8 mouse cellular contexts compared by ENCODE assay signal in the genomic region with DNA sequence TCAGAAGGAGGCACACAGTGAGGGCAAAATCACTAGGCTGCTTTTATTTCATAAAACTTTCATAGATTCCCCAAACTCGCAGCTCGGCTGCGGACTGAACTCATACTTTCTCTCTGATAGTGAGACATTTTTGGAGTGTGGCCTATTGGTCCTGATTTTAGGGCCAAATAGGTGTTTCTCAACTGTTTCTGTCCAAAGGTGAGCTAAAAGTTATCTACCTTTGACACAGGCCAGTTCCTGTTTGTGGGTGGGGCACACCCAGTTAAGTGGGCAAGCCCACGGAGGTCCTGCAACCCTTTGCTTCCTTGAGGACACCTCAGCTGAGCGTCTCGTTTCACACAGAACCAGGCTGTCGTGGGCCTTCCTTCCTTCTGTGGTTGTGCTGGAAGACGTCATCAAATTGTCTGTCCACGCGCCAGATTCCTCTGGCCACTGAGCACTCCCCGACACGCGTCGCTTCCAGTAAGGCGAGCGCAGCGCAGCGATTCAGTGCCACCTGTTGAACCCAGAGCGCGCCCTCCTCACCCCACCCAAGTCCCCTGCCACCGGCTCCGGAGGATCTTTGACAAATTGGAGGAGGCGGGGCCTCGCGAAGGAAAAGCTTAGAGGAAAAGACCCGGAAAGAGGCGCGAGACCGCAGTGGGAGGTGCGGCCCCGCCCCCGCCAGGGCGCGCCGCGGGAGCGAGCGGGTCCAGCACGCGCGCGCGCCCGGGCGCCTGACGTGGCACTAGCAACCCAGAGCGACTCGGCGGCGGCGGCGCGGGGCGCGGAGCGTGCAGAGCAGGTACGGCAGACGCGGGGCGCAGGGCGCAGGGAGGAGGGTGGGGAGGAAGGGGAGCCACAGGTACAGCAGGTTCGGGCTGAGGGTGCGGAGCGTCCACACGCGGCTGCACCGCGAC. TPM values are rescaled to one million over a fixed set of nuclear protein-coding genes. Genes with fewer than 3 reads are reported as not detected.
DNase-seq lines count a peak whose midpoint lies in the region; ATAC-seq and TF ChIP-seq lines count a peak whose summit lies in the region.

Sec24d (plus strand) TSS at position 703 of the 899 bp plus-strand sequence.

- no peaks in the 10 kb centered on the region for H3K9me3 ChIP-seq in hindbrain, postnatal 0 days (ENCODE audit: low read length)

- peak within 1 kb of the TSS; percentile 56 for H3K9ac ChIP-seq in hindbrain, postnatal 0 days (replicated peaks; ENCODE audit: low read length)

- H3K27ac ChIP-seq in hindbrain, postnatal 0 days: peak within 1 kb of the TSS; percentile 66; the same call in 1 of the 2 replicates
- H3K27ac ChIP-seq in left cerebral cortex, adult 2 months: peak within 1 kb of the TSS; percentile 73
- H3K27ac ChIP-seq in macrophage: peak within 1 kb of the TSS; percentile 74

- ATAC-seq in common myeloid progenitor, adult 5-6 weeks (replicated peaks; ENCODE audit: low read depth, poor library complexity, severe bottlenecking): peak; percentile 80
- peak; percentile 93 for ATAC-seq in hindbrain, postnatal 0 days

- peaks cover 39% of the 10 kb centered on the region for H3K79me2 ChIP-seq in macrophage (ENCODE audit: inconsistent target)

- no peaks in the 10 kb centered on the region for H3K4me1 ChIP-seq in hindbrain, postnatal 0 days (ENCODE audit: insufficient read depth, low read length)

- 0 out of 2 replicates have a peak, but pooled peaks cover 5% of the 10 kb centered on the region for H3K27me3 ChIP-seq in hindbrain, postnatal 0 days (ENCODE audit: insufficient read depth, low read length)

- 4% methylated on average over 64 of the region's 68 CpGs for WGBS in hindbrain, postnatal 0 days
- WGBS in macrophage (ENCODE audit: missing documents): 3% methylated on average over 67 of the region's 68 CpGs

- intact Hi-C loops in left cerebral cortex, adult 2 months (cut with DNase I): loop anchor here (1.0 to 5.0 kb wide), 2 partner anchors 31 to 50 kb away; no protein-coding TSS in a partner anchor

- peak within 1 kb of the TSS; percentile 85 for H3K4me2 ChIP-seq in hindbrain, postnatal 0 days (ENCODE audit: low read depth, low read length)

- TF ChIP-seq CTCF in hindbrain, postnatal 0 days (IDR thresholded peaks at IDR 0.05; ENCODE audit: low read depth): no peak
- TF ChIP-seq CTCF in left cerebral cortex, adult 2 months (IDR thresholded peaks at IDR 0.05): no peak

- peaks cover 4% of the 10 kb centered on the region; the same call in 1 of the 2 replicates for H3K36me3 ChIP-seq in hindbrain, postnatal 0 days (ENCODE audit: insufficient read depth, low read length)
- H3K36me3 ChIP-seq in macrophage (ENCODE audit: inconsistent target): peaks cover 17% of the 10 kb centered on the region

- peak; percentile 55 for DNase-seq in WW6 (ENCODE audit: low read depth, low spot score)
- peak; percentile 77 to 81 for DNase-seq in gastrocnemius, adult 8-10 months (ENCODE audit: low spot score in 2 of 2)
- peak; percentile 90 for DNase-seq in hindbrain, postnatal 0 days (ENCODE audit: low spot score)
- peak; percentile 77 to 85 for DNase-seq in left cerebral cortex, adult 2 months (ENCODE audit: extremely low spot score in 1 of 2, low spot score in 2 of 2)
- peak; percentile 65 for DNase-seq in retina, postnatal 7 days (ENCODE audit: low read depth, low spot score)
- peak; percentile 77 to 78 for DNase-seq in urinary bladder, adult 18-20 months (ENCODE audit: low spot score in 2 of 2)

- peak within 1 kb of the TSS; percentile 73 for H3K4me3 ChIP-seq in hindbrain, postnatal 0 days (ENCODE audit: low read length)
- peak within 1 kb of the TSS; percentile 57 for H3K4me3 ChIP-seq in left cerebral cortex, adult 2 months
- H3K4me3 ChIP-seq in macrophage (ENCODE audit: inconsistent target): peak within 1 kb of the TSS; percentile 73

RNA-seq across cellular contexts. Expression of gene Sec24d, which starts in this region (rescaled TPM):
- 19.4 and 19.9 TPM in 2 replicates for total RNA-seq in common myeloid progenitor, adult 5-6 weeks (2017)
- 1 to 10 TPM; 3.8 to 4.2 (median 4.0) TPM for total RNA-seq in gastrocnemius, adult 8-10 months (2022)
- 20.3 and 28.9 TPM in 2 replicates for total RNA-seq in hindbrain, postnatal 0 days (2014; rRNA removed)
- polyA plus RNA-seq in hindbrain, postnatal 0 days (2015; fragmentation: Nextera tagmentation; extraction: Ambion mirVana): 11.9 and 14.8 TPM in 2 replicates
- 10 to 100 TPM; 12.6 to 17.0 TPM for total RNA-seq in left cerebral cortex, adult 2 months (2021)
- 10 to 100 TPM in 25 of 26 experiments, 1 to 10 TPM in 1; 9.1 to 46.3 (median 29.6) TPM for total RNA-seq in macrophage (2018; cell fraction: chromatin; rRNA removed)
- total RNA-seq in macrophage (2018; cell fraction: cytosol; rRNA removed): 10 to 100 TPM; 18.3 to 33.8 (median 25.6) TPM
- 10 to 100 TPM; 10.8 to 34.6 (median 20.0) TPM for total RNA-seq in macrophage (2018; cell fraction: nucleus; rRNA removed)
- 33.5 to 48.5 TPM (median 39.8 TPM) in 3 replicates for polyA plus RNA-seq in macrophage (2018)

Comparison
In these comparisons a context has a peak if more than half of its experiments do, and no peak if none do; other contexts are left out.
1. Peak in every context shown above with its lines: DNase-seq, ATAC-seq, H3K4me3 ChIP-seq and H3K27ac ChIP-seq.